Mouse (Mus musculus) erythroblast, embryonic 14.5 days (primary cell): ENCODE data around the gene Polr3c.

ENCODE experiments used
- GATA1 ChIP-seq: IDR thresholded peaks from 2 replicates; pipeline ENCODE4 v1.6.1; 2012; ENCODE audit warnings: low read length, inconsistent platforms, mixed read lengths
- TAL1 ChIP-seq: IDR thresholded peaks from 3 replicates; pipeline ENCODE4 v1.6.1; 2012; ENCODE audit warnings: low read length, inconsistent platforms, mixed read lengths

DNA sequence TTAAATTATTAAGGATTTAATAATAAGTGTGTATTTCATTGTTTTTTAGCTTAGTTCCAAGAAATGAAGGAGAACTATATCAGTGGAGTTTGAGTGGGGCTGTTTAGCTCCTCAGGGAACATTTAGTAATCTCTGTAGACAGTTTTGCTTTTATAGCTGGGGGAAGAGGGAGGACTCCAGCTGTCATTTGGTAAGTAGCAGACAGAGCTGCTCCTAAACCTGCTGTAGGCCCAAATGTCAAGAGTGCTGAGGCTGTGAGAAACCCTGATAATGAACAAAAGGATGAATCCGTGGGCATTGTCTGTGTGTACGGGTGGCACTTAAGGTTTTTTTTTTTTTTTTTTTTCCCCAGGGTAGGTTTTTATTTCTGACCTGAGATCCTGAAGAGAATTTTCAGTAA, 7.8 kb upstream of the Polr3c start:
- TF ChIP-seq TAL1, result no peak
- no peak for TF ChIP-seq GATA1
